ENCODE assay signal across 13 mouse cellular contexts in the genomic region with DNA sequence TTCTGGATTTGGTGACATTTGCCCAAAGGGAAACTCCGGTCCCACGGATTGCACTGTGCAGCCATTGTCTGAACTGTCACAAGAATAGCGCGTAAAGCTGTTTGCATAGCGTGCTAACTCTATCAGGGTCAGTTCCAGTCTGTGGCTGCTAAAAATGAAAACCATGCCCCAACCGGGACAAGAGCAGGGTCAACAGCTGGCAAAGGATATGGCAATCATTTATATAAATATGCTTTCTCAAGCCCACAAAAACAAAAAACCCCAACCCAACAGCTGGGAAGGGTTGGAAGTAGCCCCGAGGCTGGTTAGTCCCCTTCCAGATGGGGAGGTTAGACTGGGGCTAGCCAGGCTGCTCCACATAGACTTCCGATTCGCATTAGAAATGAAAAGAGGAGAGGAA.
DNase-seq lines count a peak whose midpoint lies in the region; ATAC-seq and TF ChIP-seq lines count a peak whose summit lies in the region.
"Had no signal": no experiment of that assay in that cellular context is flagged by ENCODE, and none has a peak within 500 bp of the region (broad histone marks: within the 10 kb centered on the region; RNA-seq: fewer than 3 reads in every experiment).

No protein-coding gene starts in this region.

- no peaks in the 10 kb centered on the region for H3K9me3 ChIP-seq in liver, postnatal 0 days (ENCODE audit: low read length)
- no peaks in the 10 kb centered on the region for H3K9me3 ChIP-seq in liver, embryonic 11.5 days (ENCODE audit: control insufficient read depth, low read length)
- H3K9me3 ChIP-seq in hindbrain, embryonic 13.5 days = no peaks in the 10 kb centered on the region

- H3K4me3 ChIP-seq in gastrocnemius, adult 2 months = peak overlapping the region; percentile 41
- no peak overlapping the region for H3K4me3 ChIP-seq in liver, postnatal 0 days (ENCODE audit: low read depth, low read length)
- H3K4me3 ChIP-seq in liver, embryonic 11.5 days (ENCODE audit: low read depth, low read length) = no peak overlapping the region
- no peak overlapping the region for H3K4me3 ChIP-seq in hindbrain, embryonic 13.5 days
- H3K4me3 ChIP-seq: erythroblast, embryonic 14.5 days had no signal

- no peak for TF ChIP-seq CTCF in gastrocnemius, adult 2 months (IDR thresholded peaks at IDR 0.05)
- TF ChIP-seq CTCF in liver, postnatal 0 days (IDR thresholded peaks at IDR 0.05; ENCODE audit: low read depth) = no peak

- no peak for TF ChIP-seq EP300 in liver, postnatal 0 days (IDR thresholded peaks at IDR 0.05; ENCODE audit: low read depth)

- DNase-seq in gastrocnemius, adult 2 months = no peak
- DNase-seq in gastrocnemius, postnatal 25 days = no peak
- DNase-seq in liver, postnatal 0 days = no peak
- no peak for DNase-seq in liver, embryonic 11.5 days (ENCODE audit: low spot score)
- DNase-seq in mesoderm, embryonic 11.5 days (ENCODE audit: low read depth, low spot score) = peak; percentile 33
- no peak for DNase-seq in right cerebral cortex, postnatal 14 days
- no peak for DNase-seq in adrenal gland, adult 2 months
- DNase-seq: adrenal gland, adult 8-10 months; cerebellum, adult 11 months; layer of hippocampus, adult 9-11 months; thymus, adult 18-20 months had no signal

- no peaks in the 10 kb centered on the region for H3K36me3 ChIP-seq in liver, postnatal 0 days (replicated peaks; ENCODE audit: insufficient read depth, low read length)
- H3K36me3 ChIP-seq in liver, embryonic 11.5 days (ENCODE audit: control insufficient read depth, insufficient read depth, low read length) = no peaks in the 10 kb centered on the region
- H3K36me3 ChIP-seq in hindbrain, embryonic 13.5 days = no peaks in the 10 kb centered on the region

- WGBS in liver, postnatal 0 days (ENCODE audit: insufficient replicate concordance) = 59% methylated on average over 9 of the region's 9 CpGs
- 58% methylated on average over 9 of the region's 9 CpGs for WGBS in liver, embryonic 11.5 days
- WGBS in hindbrain, embryonic 13.5 days = 33% methylated on average over 9 of the region's 9 CpGs

- H3K27me3 ChIP-seq in liver, postnatal 0 days (ENCODE audit: insufficient read depth, low read length) = no peaks in the 10 kb centered on the region
- H3K27me3 ChIP-seq in liver, embryonic 11.5 days (replicated peaks; ENCODE audit: control insufficient read depth, insufficient read depth, low read length) = no peaks in the 10 kb centered on the region
- 0 out of 2 replicates have a peak, but pooled peaks cover 3% of the 10 kb centered on the region for H3K27me3 ChIP-seq in hindbrain, embryonic 13.5 days

- peak overlapping the region; percentile 26 for H3K4me2 ChIP-seq in liver, postnatal 0 days (ENCODE audit: low read depth, low read length)
- no peak overlapping the region for H3K4me2 ChIP-seq in liver, embryonic 11.5 days
- 0 out of 2 replicates have a peak overlapping the region, but pooled peaks have one; percentile 6 for H3K4me2 ChIP-seq in hindbrain, embryonic 13.5 days

- ATAC-seq in liver, postnatal 0 days = no peak
- no peak for ATAC-seq in liver, embryonic 11.5 days (replicated peaks; ENCODE audit: low FRiP score)
- ATAC-seq in hindbrain, embryonic 13.5 days (ENCODE audit: low FRiP score) = no peak

- H3K27ac ChIP-seq in gastrocnemius, adult 2 months = peak overlapping the region; percentile 31; the same call in 1 of the 2 replicates
- H3K27ac ChIP-seq in liver, postnatal 0 days (ENCODE audit: low read depth) = no peak overlapping the region
- no peak overlapping the region for H3K27ac ChIP-seq in liver, embryonic 11.5 days (ENCODE audit: low read depth, low read length)
- H3K27ac ChIP-seq in hindbrain, embryonic 13.5 days = 0 out of 2 replicates have a peak overlapping the region, but pooled peaks have one; percentile 32

- no peaks in the 10 kb centered on the region for H3K4me1 ChIP-seq in liver, postnatal 0 days (ENCODE audit: insufficient read depth)
- peaks cover 13% of the 10 kb centered on the region for H3K4me1 ChIP-seq in liver, embryonic 11.5 days (replicated peaks; ENCODE audit: control insufficient read depth, insufficient read depth, low read length)
- H3K4me1 ChIP-seq in hindbrain, embryonic 13.5 days (replicated peaks) = peaks cover 14% of the 10 kb centered on the region

- no peak overlapping the region for H3K9ac ChIP-seq in liver, postnatal 0 days (replicated peaks)
- no peak overlapping the region for H3K9ac ChIP-seq in liver, embryonic 11.5 days (ENCODE audit: low read depth, low read length)
- no peak overlapping the region for H3K9ac ChIP-seq in hindbrain, embryonic 13.5 days

- intact Hi-C loops in gastrocnemius, adult 2 months (cut with DNase I) = no loop called here

Comparison
In these comparisons a context has a peak if more than half of its experiments do, and no peak if none do; other contexts are left out.
1. H3K27ac ChIP-seq: peak in gastrocnemius, adult 2 months (single experiment) and hindbrain, embryonic 13.5 days (single experiment); none in liver, postnatal 0 days (single experiment) and liver, embryonic 11.5 days (single experiment).